ENCODE assay signal across 9 mouse cellular contexts in genomic region chr6:72244144-72244549, GRCm38 (mm10). TPM values are rescaled to one million over a fixed set of nuclear protein-coding genes. Genes with fewer than 3 reads are reported as not detected.
A peak's percentile ranks its signal among the peaks of the same experiment; 100 is the strongest.
DNase-seq lines count a peak whose midpoint lies in the region; ATAC-seq and TF ChIP-seq lines count a peak whose summit lies in the region.
"Had no signal": no experiment of that assay in that cellular context is flagged by ENCODE, and none has a peak within 500 bp of the region (broad histone marks: within the 10 kb centered on the region; RNA-seq: fewer than 3 reads in every experiment).

No protein-coding gene starts in this region.

- WGBS in liver, postnatal 0 days (ENCODE audit: insufficient replicate concordance), result 51% methylated on average over 9 of the region's 9 CpGs

- TF ChIP-seq CTCF in liver, postnatal 0 days (IDR thresholded peaks at IDR 0.05; ENCODE audit: low read depth), result no peak

- no peaks in the 10 kb centered on the region for H3K36me3 ChIP-seq in liver, postnatal 0 days (replicated peaks; ENCODE audit: insufficient read depth, low read length)

- peak; percentile 45; the same call in 1 of the 2 replicates for ATAC-seq in frontal cortex, adult (ENCODE audit: low TSS enrichment)
- peak; percentile 69 for ATAC-seq in liver, postnatal 0 days

- no peaks in the 10 kb centered on the region for H3K9me3 ChIP-seq in liver, postnatal 0 days (ENCODE audit: low read length)

- H3K27ac ChIP-seq in liver, postnatal 0 days (ENCODE audit: low read depth), result peak overlapping the region; percentile 87

- no peak overlapping the region for H3K9ac ChIP-seq in liver, postnatal 0 days (replicated peaks)

- H3K4me2 ChIP-seq in liver, postnatal 0 days (ENCODE audit: low read depth, low read length), result no peak overlapping the region

- peak; percentile 24 to 33 for DNase-seq in spleen, adult 18-20 months
- no peak for DNase-seq in spleen, postnatal 14 days (ENCODE audit: low spot score in 2 of 2)
- DNase-seq in heart, postnatal 14 days, result peak; percentile 93 to 94
- DNase-seq in layer of hippocampus, adult 18-20 months (ENCODE audit: low spot score in 2 of 2), result peak; percentile 37 to 75
- peak; percentile 85 for DNase-seq in liver, postnatal 0 days
- peak; percentile 90 to 91 for DNase-seq in right cerebral cortex, postnatal 10 days (ENCODE audit: low spot score in 2 of 2)
- no peak for DNase-seq in embryo, embryonic 9.5 days (ENCODE audit: extremely low spot score)

- 0 out of 2 replicates have a peak, but pooled peaks have one; percentile 16 for TF ChIP-seq EP300 in liver, postnatal 0 days (IDR thresholded peaks at IDR 0.05; ENCODE audit: low read depth)

- H3K27me3 ChIP-seq in liver, postnatal 0 days (ENCODE audit: insufficient read depth, low read length), result peaks cover 10% of the 10 kb centered on the region

- no peak overlapping the region for H3K4me3 ChIP-seq in liver, postnatal 0 days (ENCODE audit: low read depth, low read length)

- intact Hi-C loops in heart, postnatal 14 days (cut with DNase I), result no loop called here

- H3K4me1 ChIP-seq in liver, postnatal 0 days (ENCODE audit: insufficient read depth), result peaks cover 18% of the 10 kb centered on the region

RNA-seq across cellular contexts. Expression of gene Atoh8, which starts 8.8 kb away (rescaled TPM):
- 10 to 100 TPM; 10.1 to 11.3 TPM for total RNA-seq in heart, postnatal 14 days (2021)
- total RNA-seq in layer of hippocampus, adult 18-20 months (2021), result 1 to 10 TPM; 3.2 to 3.4 TPM
- 0.96 and 1.3 TPM in 2 replicates for polyA plus RNA-seq in liver, postnatal 0 days (2015; fragmentation: Nextera tagmentation; extraction: Ambion mirVana)
- total RNA-seq: hematopoietic stem cell, adult 5-6 weeks had no signal

Comparison
In these comparisons a context has a peak if more than half of its experiments do, and no peak if none do; other contexts are left out.
1. DNase-seq: peak in spleen, adult 18-20 months (2 of 2), heart, postnatal 14 days (2 of 2), layer of hippocampus, adult 18-20 months (2 of 2), liver, postnatal 0 days (single experiment) and right cerebral cortex, postnatal 10 days (2 of 2); none in spleen, postnatal 14 days (0 of 2) and embryo, embryonic 9.5 days (single experiment).